Mouse (Mus musculus) ES-E14 (cell line): ENCODE measurements around the gene Samd9l. TPM values are rescaled to one million over a fixed set of nuclear protein-coding genes. Genes with fewer than 3 reads are reported as not detected.
"Not testable (repeated sequence)": the region's sequence is repeated elsewhere in the genome, so short reads cannot be mapped to it uniquely, and the experiment has no call there.

Experiments
- DNase-seq: peaks from one replicate; pipeline ENCODE4 v3.0.0-alpha.2; 2013; ENCODE audit warnings: low read depth, low spot score
- H3K27ac ChIP-seq: 2 replicates; pipeline ENCODE4 v1.5.1; 2012; ENCODE audit warnings: low read depth, mild to moderate bottlenecking, low read length, moderate library complexity, mixed read lengths; ENCODE audit not compliant: poor library complexity, insufficient read depth, severe bottlenecking
- H3K36me3 ChIP-seq: 2 replicates; pipeline ENCODE4 v1.6.1; 2012; ENCODE audit warnings: mild to moderate bottlenecking, low read length, moderate library complexity, mixed read lengths; ENCODE audit not compliant: control insufficient read depth, poor library complexity, insufficient read depth, severe bottlenecking
- H3K4me1 ChIP-seq, 2 experiments: fragments of 150-350 bp in 1 of 2; sonication (generic) in 1 of 2; 2 replicates each; pipeline ENCODE4 v1.6.1; 2012; ENCODE audit warnings: low read length in 2 of 2, mild to moderate bottlenecking in 1 of 2, mixed read lengths in 1 of 2; ENCODE audit not compliant: control insufficient read depth in 2 of 2, insufficient read depth in 2 of 2, poor library complexity in 1 of 2
- H3K4me3 ChIP-seq, 2 experiments: fragments of 150-350 bp in 1 of 2; sonication (generic) in 1 of 2; 2 replicates each; pipeline ENCODE4 v1.5.1; 2012; ENCODE audit warnings: low read length in 2 of 2, low read depth in 1 of 2, mild to moderate bottlenecking in 1 of 2, mixed read lengths in 1 of 2; ENCODE audit not compliant: insufficient read depth in 1 of 2, poor library complexity in 1 of 2, severe bottlenecking in 1 of 2
- H3K9ac ChIP-seq: 2 replicates; pipeline ENCODE4 v1.6.1; 2012; ENCODE audit warnings: low read depth, mild to moderate bottlenecking, low read length, mixed read lengths; ENCODE audit not compliant: poor library complexity, insufficient read depth, severe bottlenecking
- H3K9me3 ChIP-seq: fragments of 150-350 bp; sonication (generic); 2 replicates; pipeline ENCODE4 v1.6.1; 2012; ENCODE audit warnings: low read depth, mild to moderate bottlenecking, low read length; ENCODE audit not compliant: control insufficient read depth, insufficient read depth
- HCFC1 ChIP-seq: IDR thresholded peaks from 2 replicates; pipeline ENCODE4 v1.6.1; 2012; ENCODE audit warnings: low read length, inconsistent platforms, borderline replicate concordance; ENCODE audit not compliant: insufficient read depth
- MAFK ChIP-seq: IDR thresholded peaks from 2 replicates; pipeline ENCODE4 v1.6.1; 2014; ENCODE audit warnings: mild to moderate bottlenecking, low read depth, low read length, inconsistent platforms; ENCODE audit not compliant: insufficient read depth
- ZC3H11A ChIP-seq: IDR thresholded peaks from 2 replicates; pipeline ENCODE4 v1.6.1; 2012; ENCODE audit warnings: low read depth, mild to moderate bottlenecking, inconsistent platforms, low read length, borderline replicate concordance
- in situ Hi-C, 2 experiments: fragments of 600-800 bp; cut with MboI; formaldehyde crosslinking; loops; one replicate each; pipeline ENCODE4 v1.15.1; 2025; ENCODE audit warnings: low sequenced_read_pairs in 2 of 2, inconsistent platforms in 1 of 2; ENCODE audit not compliant: unreplicated experiment in 2 of 2
- total RNA-seq: library from RNA; depleted of rRNA; stranded (reverse); fragments of 300-350 nt; gene quantifications from 2 replicates; pipeline ENCODE4 v1.2.3, GENCODE M21; 2012; rRNA removed

Gene Samd9l
- total RNA-seq, 1 experiment, result 1.6 TPM

GRCm38 (mm10) chr6:3341479-3341878 lies 57.9 kb downstream of the Samd9l start:
- H3K27ac ChIP-seq, result no peak overlapping the region
- no peaks in the 10 kb centered on the region for H3K36me3 ChIP-seq
- no peak for DNase-seq
- no peak overlapping the region for H3K4me3 ChIP-seq
- no peaks in the 10 kb centered on the region for H3K9me3 ChIP-seq
- TF ChIP-seq HCFC1, result no peak
- no peak for TF ChIP-seq ZC3H11A
- TF ChIP-seq MAFK, result no peak
- no peaks in the 10 kb centered on the region for H3K4me1 ChIP-seq
- in situ Hi-C loops, result loop anchor here in 1 of 2 experiments (5.0 kb wide), 1 partner anchor 56 kb away; the partner anchor contains the start of gene Samd9l
- no peak overlapping the region for H3K9ac ChIP-seq

- H3K27ac ChIP-seq, H3K4me1 ChIP-seq, H3K4me3 ChIP-seq, H3K9ac ChIP-seq, H3K9me3 ChIP-seq, H3K36me3 ChIP-seq, DNase-seq: not testable (repeated sequence)
- in situ Hi-C loops, result loop anchor here in 1 of 2 experiments (5.0 kb wide), 1 partner anchor 56 kb away; the partner anchor contains the start of gene Samd9l
Observed at GRCm38 (mm10) chr6:3340928-3341327, 58.4 kb downstream of the Samd9l start.

GRCm38 (mm10) chr6:3339131-3339530 lies 60.2 kb downstream of the Samd9l start:
- H3K4me1 ChIP-seq, H3K4me3 ChIP-seq, H3K9ac ChIP-seq, H3K27ac ChIP-seq, DNase-seq, H3K36me3 ChIP-seq, in situ Hi-C loops, H3K9me3 ChIP-seq: not testable (repeated sequence)

Other genes with a start within 250 kb of the Samd9l start
- 0.18 and 0.37 TPM in 2 replicates for gene Hepacam2, start 98.7 kb upstream of the Samd9l start, total RNA-seq
- 34.2 and 39.1 TPM in 2 replicates for gene Vps50, start 98.8 kb upstream of the Samd9l start, total RNA-seq